8 mouse cellular contexts compared by ENCODE assay signal in the genomic region with DNA sequence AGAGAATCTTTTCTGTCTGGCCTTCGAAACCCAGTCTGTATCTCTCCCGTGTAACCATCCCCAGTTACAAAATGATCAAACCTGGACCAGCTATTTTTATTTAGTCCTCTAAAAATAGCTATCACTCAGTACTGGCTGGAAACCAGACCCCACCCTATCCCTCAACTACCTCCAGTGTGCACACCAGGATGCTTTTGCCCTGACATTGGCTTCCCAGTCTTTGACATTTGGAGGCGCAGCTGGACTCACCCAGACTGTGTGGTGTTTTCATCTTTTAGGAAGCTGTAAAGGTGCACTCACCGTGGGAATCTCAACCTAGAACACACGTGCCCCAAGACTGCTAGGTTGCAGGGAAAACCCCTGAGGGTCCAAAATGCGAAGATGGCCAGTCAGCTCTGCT. TPM values are rescaled to one million over a fixed set of nuclear protein-coding genes. Genes with fewer than 3 reads are reported as not detected.
DNase-seq lines count a peak whose midpoint lies in the region; ATAC-seq and TF ChIP-seq lines count a peak whose summit lies in the region.

No protein-coding gene starts in this region.

- no peaks in the 10 kb centered on the region for H3K36me3 ChIP-seq in E14TG2a.4 (ENCODE audit: insufficient read depth, low read length)
- H3K36me3 ChIP-seq in heart, postnatal 0 days (replicated peaks; ENCODE audit: control insufficient read depth, insufficient read depth, low read length), result no peaks in the 10 kb centered on the region
- no peaks in the 10 kb centered on the region for H3K36me3 ChIP-seq in midbrain, embryonic 10.5 days

- peak; percentile 76 for DNase-seq in heart, adult 11 months
- no peak for DNase-seq in heart, postnatal 25 days (ENCODE audit: low spot score)
- no peak for DNase-seq in heart, postnatal 0 days (ENCODE audit: low spot score)
- no peak for DNase-seq in midbrain, embryonic 10.5 days (ENCODE audit: low spot score)
- DNase-seq in cerebellum, adult 11 months, result no peak

- H3K27ac ChIP-seq in heart, postnatal 0 days (ENCODE audit: low read depth), result no peak overlapping the region
- peak overlapping the region; percentile 83 for H3K27ac ChIP-seq in midbrain, embryonic 10.5 days (replicated peaks)

- no peak overlapping the region for H3K9ac ChIP-seq in heart, postnatal 0 days (replicated peaks; ENCODE audit: low read depth, low read length)

- no peak for TF ChIP-seq CTCF in E14TG2a.4 (conservative IDR thresholded peaks at IDR 0.05; ENCODE audit: low read length)
- no peak for TF ChIP-seq CTCF in heart, postnatal 0 days (IDR thresholded peaks at IDR 0.05; ENCODE audit: low read depth)

- no peak for TF ChIP-seq EP300 in heart, postnatal 0 days (IDR thresholded peaks at IDR 0.05; ENCODE audit: low read depth)

- peak; percentile 41 for ATAC-seq in heart, postnatal 0 days (ENCODE audit: insufficient read depth, low read depth)
- ATAC-seq in monocyte, adult 5-6 weeks (replicated peaks; ENCODE audit: insufficient number of reproducible peaks, low FRiP score, low TSS enrichment, poor library complexity, severe bottlenecking), result no peak
- ATAC-seq in inflammation-experienced regulatory T-cells, adult 6 months, result no peak

- peaks cover 23% of the 10 kb centered on the region for H3K4me1 ChIP-seq in E14TG2a.4 (replicated peaks; ENCODE audit: low read depth, low read length)
- H3K4me1 ChIP-seq in heart, postnatal 0 days (ENCODE audit: control insufficient read depth, insufficient read depth), result peaks cover 11% of the 10 kb centered on the region
- H3K4me1 ChIP-seq in midbrain, embryonic 10.5 days, result peaks cover 32% of the 10 kb centered on the region

- peaks cover 6% of the 10 kb centered on the region for H3K9me3 ChIP-seq in E14TG2a.4 (ENCODE audit: low read length)
- no peaks in the 10 kb centered on the region for H3K9me3 ChIP-seq in heart, postnatal 0 days (replicated peaks; ENCODE audit: control insufficient read depth, low read length)
- H3K9me3 ChIP-seq in midbrain, embryonic 10.5 days (replicated peaks), result no peaks in the 10 kb centered on the region

- H3K4me2 ChIP-seq in heart, postnatal 0 days (ENCODE audit: low read depth, low read length), result peak overlapping the region; percentile 97

- peak overlapping the region; percentile 84 for H3K4me3 ChIP-seq in E14TG2a.4 (replicated peaks; ENCODE audit: low read length)
- peak overlapping the region; percentile 68 for H3K4me3 ChIP-seq in heart, postnatal 0 days (ENCODE audit: low read depth, low read length)
- peak overlapping the region; percentile 70 for H3K4me3 ChIP-seq in midbrain, embryonic 10.5 days

- WGBS in heart, postnatal 0 days, result 15% methylated on average over 6 of the region's 6 CpGs
- WGBS in midbrain, embryonic 10.5 days, result 34% methylated on average over 6 of the region's 6 CpGs

- peaks cover 63% of the 10 kb centered on the region for H3K27me3 ChIP-seq in E14TG2a.4 (ENCODE audit: insufficient read depth, low read length)
- no peaks in the 10 kb centered on the region for H3K27me3 ChIP-seq in heart, postnatal 0 days (ENCODE audit: control insufficient read depth, insufficient read depth, low read length)
- peaks cover 37% of the 10 kb centered on the region for H3K27me3 ChIP-seq in midbrain, embryonic 10.5 days (ENCODE audit: low read depth, poor library complexity, severe bottlenecking)

- intact Hi-C loops in heart, postnatal 25 days (cut with DNase I), result no loop called here

RNA-seq across cellular contexts. Expression of gene Fras1, which starts 0.6 kb away (rescaled TPM):
- total RNA-seq in heart, postnatal 25 days (2021), result 1 to 10 TPM; 2.5 to 4.0 TPM
- 16.8 and 43.0 TPM in 2 replicates for total RNA-seq in heart, postnatal 0 days (2014; rRNA removed; ENCODE audit: low replicate concordance)
- 4.0 and 4.8 TPM in 2 replicates for polyA plus RNA-seq in heart, postnatal 0 days (2015; fragmentation: Nextera tagmentation; extraction: Ambion mirVana)
- polyA plus RNA-seq in midbrain, embryonic 10.5 days (2016; fragmentation: Nextera tagmentation; extraction: Ambion mirVana), result 5.9 and 6.0 TPM in 2 replicates
- not detected in 3 replicates for total RNA-seq in monocyte, adult 5-6 weeks (2017)
- polyA plus RNA-seq in inflammation-experienced regulatory T-cells, adult 6 months (2017; shearing (Covaris generic)), result under 1 TPM in 2 of 3 experiments, not detected in 1; 0.07 to 0.19 TPM
